Mouse (Mus musculus) forebrain, embryonic 11.5 days (tissue): ENCODE results near the gene Uck2. TPM values are rescaled to one million over a fixed set of nuclear protein-coding genes. Genes with fewer than 3 reads are reported as not detected.

ENCODE experiments used
- ATAC-seq: fragments of 200-750 bp; cut with Nextera tagmentation; replicated peaks from 2 replicates; pipeline ENCODE4 v1.8.0; 2017; ENCODE audit warnings: moderate TSS enrichment; ENCODE audit not compliant: low FRiP score
- DNase-seq: peaks from one replicate; pipeline ENCODE4 v3.0.0-alpha.2; 2017; ENCODE audit warnings: low spot score
- H3K27ac ChIP-seq: fragments of 300-500 bp; sonication (generic); 2 replicates; pipeline ENCODE4 v1.5.1; 2014; ENCODE audit warnings: low read depth, low read length
- H3K27me3 ChIP-seq: fragments of 300-500 bp; sonication (generic); 2 replicates; pipeline ENCODE4 v1.6.1; 2014; ENCODE audit warnings: mild to moderate bottlenecking, low read length, mixed read lengths; ENCODE audit not compliant: control insufficient read depth, insufficient read depth
- H3K36me3 ChIP-seq: fragments of 300-500 bp; sonication (generic); 2 replicates; pipeline ENCODE4 v1.6.1; 2014; ENCODE audit warnings: mild to moderate bottlenecking, low read length, moderate library complexity, mixed read lengths; ENCODE audit not compliant: control insufficient read depth, insufficient read depth
- H3K4me1 ChIP-seq: fragments of 300-500 bp; sonication (generic); replicated peaks from 2 replicates; pipeline ENCODE4 v1.6.1; 2014; ENCODE audit warnings: low read length, mixed read lengths; ENCODE audit not compliant: control insufficient read depth, insufficient read depth
- H3K4me2 ChIP-seq: fragments of 300-500 bp; sonication (generic); 2 replicates; pipeline ENCODE4 v1.6.1; 2014; ENCODE audit warnings: low read depth, mild to moderate bottlenecking, low read length, moderate library complexity, mixed read lengths; ENCODE audit not compliant: severe bottlenecking
- H3K4me3 ChIP-seq: fragments of 300-500 bp; sonication (generic); 2 replicates; pipeline ENCODE4 v1.5.1; 2014; ENCODE audit warnings: low read depth, low read length
- H3K9ac ChIP-seq: fragments of 300-500 bp; sonication (generic); 2 replicates; pipeline ENCODE4 v1.6.1; 2014; ENCODE audit warnings: low read length
- H3K9me3 ChIP-seq: fragments of 300-500 bp; sonication (generic); 2 replicates; pipeline ENCODE4 v1.6.1; 2016; ENCODE audit warnings: low read length, mixed read lengths; ENCODE audit not compliant: control insufficient read depth
- WGBS: fragments of 180-500 bp; shearing (Covaris S2); extraction: QIAGEN DNeasy Blood & Tissue Kit; methylation state at CpG from one replicate; pipeline ENCODE4 v1.1.7; 2014; 5-methylcytosine and 5-hydroxymethylcytosine counted together
- polyA plus RNA-seq: library from polyadenylated mRNA; unstranded; fragments of >200 nt; fragmentation: Nextera tagmentation; extraction: Ambion mirVana; gene quantifications from 2 replicates; pipeline ENCODE4 v1.2.1, GENCODE M21; 2014

Gene Uck2
- polyA plus RNA-seq, 1 experiment from 2014 or later = 125 TPM

DNA sequence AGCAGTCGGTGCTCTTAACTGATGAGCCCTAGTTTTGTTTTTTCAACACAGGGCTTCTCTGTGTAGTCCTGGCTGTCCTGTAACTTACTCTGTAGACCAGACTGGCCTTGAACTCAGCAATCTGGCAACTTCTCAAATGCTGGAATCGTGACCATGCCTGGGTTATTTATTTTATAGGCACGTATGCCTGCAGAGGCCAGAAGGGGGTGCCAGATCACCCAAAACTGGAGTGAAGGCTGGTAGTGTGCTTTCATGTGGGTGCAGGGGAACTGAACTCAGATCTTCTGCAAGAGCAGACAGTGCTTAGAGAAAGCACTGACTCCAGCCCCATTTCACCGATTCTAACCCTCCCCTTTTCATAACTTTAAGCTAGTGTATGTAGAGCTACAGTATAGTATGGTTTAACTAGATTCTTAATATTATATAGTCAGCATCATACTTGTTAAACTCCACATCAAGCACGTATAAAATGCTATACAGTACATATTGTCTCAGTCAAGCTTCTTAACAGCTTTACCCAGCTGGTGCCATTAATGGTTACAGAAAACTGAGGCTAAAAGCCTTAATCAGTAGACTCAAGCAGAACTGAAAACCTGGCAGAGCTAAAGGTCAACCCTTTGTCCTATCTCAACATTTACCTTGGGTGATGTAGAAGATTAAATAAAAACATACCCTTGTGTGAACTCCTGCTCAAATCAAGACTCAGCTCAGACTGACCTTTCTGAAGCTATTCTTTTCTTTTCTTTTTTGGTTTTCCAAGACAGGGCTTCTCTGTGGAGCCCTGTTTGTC lies 21.5 kb upstream of the Uck2 start:
- Histone ChIP-seq H3K4me3 (no peak overlapping the region), H3K4me2 (no peak overlapping the region), H3K27ac (no peak overlapping the region), H3K36me3 (no peaks in the 10 kb centered on the region), H3K27me3 (no peaks in the 10 kb centered on the region), H3K9ac (no peak overlapping the region), H3K9me3 (no peaks in the 10 kb centered on the region), H3K4me1 (no peaks in the 10 kb centered on the region; the same call in 1 of the 2 replicates)
- DNase-seq (no peak), ATAC-seq (no peak)
- 75% methylated on average over 5 of the region's 5 CpGs for WGBS

GRCm38 (mm10) chr1:167305501-167306137 lies 20.5 kb upstream of the Uck2 start:
- no peak overlapping the region for H3K27ac ChIP-seq
- no peaks in the 10 kb centered on the region for H3K9me3 ChIP-seq
- no peak overlapping the region for H3K9ac ChIP-seq
- 72% methylated on average over 7 of the region's 7 CpGs for WGBS
- H3K4me2 ChIP-seq = no peak overlapping the region
- H3K36me3 ChIP-seq = no peaks in the 10 kb centered on the region
- no peak for DNase-seq
- ATAC-seq = no peak
- no peaks in the 10 kb centered on the region; the same call in 1 of the 2 replicates for H3K4me1 ChIP-seq
- H3K27me3 ChIP-seq = no peaks in the 10 kb centered on the region
- H3K4me3 ChIP-seq = no peak overlapping the region

GRCm38 (mm10) chr1:167300122-167300521 lies 15.0 kb upstream of the Uck2 start:
- Histone ChIP-seq H3K27me3 (no peaks in the 10 kb centered on the region), H3K27ac (no peak overlapping the region), H3K36me3 (no peaks in the 10 kb centered on the region), H3K9ac (no peak overlapping the region), H3K4me1 (no peaks in the 10 kb centered on the region), H3K4me3 (no peak overlapping the region), H3K4me2 (no peak overlapping the region), H3K9me3 (no peaks in the 10 kb centered on the region)
- DNase-seq = no peak
- 81% methylated on average over 2 of the region's 2 CpGs for WGBS
- peak; percentile 56; the same call in 1 of the 2 replicates for ATAC-seq

DNA sequence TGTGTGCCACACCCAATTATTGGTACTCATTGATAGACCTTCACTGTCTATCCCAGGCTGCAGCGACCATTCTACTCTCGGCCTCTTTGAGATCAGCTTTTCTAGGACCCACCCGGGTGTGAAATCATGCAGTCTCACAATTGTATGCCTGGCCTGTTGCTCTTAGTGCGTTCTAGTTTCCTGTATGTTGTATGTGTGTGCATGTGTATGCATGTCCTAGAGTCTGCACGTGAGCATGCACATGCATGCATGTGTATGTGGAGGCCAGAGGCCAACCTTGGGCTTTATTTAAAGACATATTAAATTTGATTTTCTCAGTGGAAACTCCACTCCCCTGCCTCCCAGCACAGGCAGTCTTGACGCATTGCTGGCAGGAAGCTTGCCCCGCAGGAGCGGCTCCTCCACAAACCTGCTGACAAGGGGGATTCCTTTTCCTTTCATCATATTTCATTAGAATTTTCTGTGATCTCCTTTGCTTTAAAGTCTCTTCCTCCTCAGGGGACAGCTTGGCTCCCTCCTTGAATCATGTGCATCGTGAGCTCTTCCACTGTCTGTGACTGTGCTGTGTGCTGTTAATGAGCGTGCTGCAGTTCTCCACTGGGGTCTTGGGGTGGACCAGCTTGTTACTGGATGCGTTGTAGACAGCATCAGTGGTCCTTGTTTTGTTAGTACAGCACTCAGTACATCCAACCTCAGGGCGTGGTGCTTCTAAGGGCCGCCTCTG lies 10.7 kb upstream of the Uck2 start:
- ATAC-seq (no peak), DNase-seq (no peak)
- WGBS = 65% methylated on average over 13 of the region's 13 CpGs
- no peaks in the 10 kb centered on the region for H3K27me3 ChIP-seq
- H3K36me3 ChIP-seq = no peaks in the 10 kb centered on the region
- H3K9me3 ChIP-seq = no peaks in the 10 kb centered on the region
- no peak overlapping the region for H3K9ac ChIP-seq
- H3K4me3 ChIP-seq = no peak overlapping the region
- no peak overlapping the region for H3K27ac ChIP-seq
- no peak overlapping the region for H3K4me2 ChIP-seq
- no peaks in the 10 kb centered on the region for H3K4me1 ChIP-seq

GRCm38 (mm10) chr1:167292447-167292846 lies 7.3 kb upstream of the Uck2 start:
- Histone ChIP-seq H3K27ac (no peak overlapping the region), H3K27me3 (peaks cover 2% of the 10 kb centered on the region; the same call in 1 of the 2 replicates), H3K9me3 (no peaks in the 10 kb centered on the region), H3K4me3 (no peak overlapping the region), H3K4me2 (no peak overlapping the region), H3K9ac (no peak overlapping the region), H3K36me3 (no peaks in the 10 kb centered on the region), H3K4me1 (peaks cover 8% of the 10 kb centered on the region; the same call in 1 of the 2 replicates)
- 63% methylated on average over 11 of the region's 11 CpGs for WGBS
- DNase-seq (no peak), ATAC-seq (no peak)

GRCm38 (mm10) chr1:167291610-167292009 lies 6.5 kb upstream of the Uck2 start:
- peaks cover 8% of the 10 kb centered on the region; the same call in 1 of the 2 replicates for H3K4me1 ChIP-seq
- no peak overlapping the region for H3K27ac ChIP-seq
- WGBS = 76% methylated on average over 8 of the region's 8 CpGs
- peaks cover 2% of the 10 kb centered on the region; the same call in 1 of the 2 replicates for H3K27me3 ChIP-seq
- no peak overlapping the region for H3K9ac ChIP-seq
- H3K4me2 ChIP-seq = no peak overlapping the region
- ATAC-seq = no peak
- DNase-seq = no peak
- no peaks in the 10 kb centered on the region for H3K36me3 ChIP-seq
- no peak overlapping the region for H3K4me3 ChIP-seq
- H3K9me3 ChIP-seq = no peaks in the 10 kb centered on the region

- peak; percentile 26; the same call in 1 of the 2 replicates for ATAC-seq
- Histone ChIP-seq H3K9ac (peak overlapping the region; percentile 3; the same call in 1 of the 2 replicates), H3K4me2 (peak overlapping the region; percentile 31; the same call in 1 of the 2 replicates), H3K27ac (no peak overlapping the region), H3K36me3 (no peaks in the 10 kb centered on the region), H3K9me3 (no peaks in the 10 kb centered on the region), H3K4me3 (no peak overlapping the region), H3K4me1 (peaks cover 10% of the 10 kb centered on the region; the same call in 1 of the 2 replicates), H3K27me3 (peaks cover 2% of the 10 kb centered on the region; the same call in 1 of the 2 replicates)
- DNase-seq = no peak
- 18% methylated on average over 6 of the region's 6 CpGs for WGBS
Observed at GRCm38 (mm10) chr1:167290263-167290592, 5.1 kb upstream of the Uck2 start.

- Histone ChIP-seq H3K36me3 (no peaks in the 10 kb centered on the region), H3K9ac (peak overlapping the region; percentile 3; the same call in 1 of the 2 replicates), H3K27me3 (peaks cover 2% of the 10 kb centered on the region; the same call in 1 of the 2 replicates), H3K4me1 (peaks cover 10% of the 10 kb centered on the region; the same call in 1 of the 2 replicates), H3K4me3 (no peak overlapping the region), H3K9me3 (no peaks in the 10 kb centered on the region), H3K4me2 (peak overlapping the region; percentile 31; the same call in 1 of the 2 replicates), H3K27ac (0 out of 2 replicates have a peak overlapping the region, but pooled peaks have one; percentile 14)
- DNase-seq (peak; percentile 71), ATAC-seq (peak; percentile 47)
- 4% methylated on average over 11 of the region's 11 CpGs for WGBS
Observed at GRCm38 (mm10) chr1:167289567-167290262, 4.6 kb upstream of the Uck2 start.
